Mouse (Mus musculus): Measurements from ENCODE around the gene Nob1. TPM values are rescaled to one million over a fixed set of nuclear protein-coding genes. Genes with fewer than 3 reads are reported as not detected.
A peak's percentile ranks its signal among the peaks of the same experiment; 100 is the strongest.

The Nob1 gene
- polyA plus RNA-seq, 1 experiment from 2014 or later, result 8.4 TPM

GRCm38 (mm10) chr8:107449130-107449529 lies 24.3 kb upstream of the Nob1 start:
- Histone ChIP-seq H3K79me2 (ENCODE audit: inconsistent target) (peaks cover 82% of the 10 kb centered on the region), H3K36me3 (ENCODE audit: inconsistent target) (peaks cover 9% of the 10 kb centered on the region; the same call in 1 of the 2 replicates), H3K4me3 (ENCODE audit: inconsistent target) (no peak overlapping the region), H3K27ac (0 out of 2 replicates have a peak overlapping the region, but pooled peaks have one; percentile 14)
- 64% methylated on average over 8 of the region's 8 CpGs for WGBS (ENCODE audit: missing documents)

- WGBS (ENCODE audit: missing documents), result 91% methylated on average over 4 of the region's 4 CpGs
- H3K4me3 ChIP-seq (ENCODE audit: inconsistent target), result no peak overlapping the region
- H3K36me3 ChIP-seq (ENCODE audit: inconsistent target), result peaks cover 4% of the 10 kb centered on the region; the same call in 1 of the 2 replicates
- H3K27ac ChIP-seq, result no peak overlapping the region
- H3K79me2 ChIP-seq (ENCODE audit: inconsistent target), result peaks cover 89% of the 10 kb centered on the region
Observed at GRCm38 (mm10) chr8:107448382-107448889, 23.6 kb upstream of the Nob1 start.

GRCm38 (mm10) chr8:107447713-107448112 lies 22.9 kb upstream of the Nob1 start:
- no peak overlapping the region for H3K4me3 ChIP-seq (ENCODE audit: inconsistent target)
- peaks cover 96% of the 10 kb centered on the region for H3K79me2 ChIP-seq (ENCODE audit: inconsistent target)
- H3K27ac ChIP-seq, result no peak overlapping the region
- H3K36me3 ChIP-seq (ENCODE audit: inconsistent target), result no peaks in the 10 kb centered on the region

- WGBS (ENCODE audit: missing documents), result 94% methylated on average over 3 of the region's 3 CpGs
- Histone ChIP-seq H3K79me2 (ENCODE audit: inconsistent target) (peaks cover 100% of the 10 kb centered on the region), H3K36me3 (ENCODE audit: inconsistent target) (no peaks in the 10 kb centered on the region), H3K4me3 (ENCODE audit: inconsistent target) (no peak overlapping the region), H3K27ac (no peak overlapping the region)
Observed at GRCm38 (mm10) chr8:107444626-107445025, 19.8 kb upstream of the Nob1 start.

GRCm38 (mm10) chr8:107439880-107440625 lies 15.2 kb upstream of the Nob1 start:
- no peaks in the 10 kb centered on the region for H3K36me3 ChIP-seq (ENCODE audit: inconsistent target)
- H3K79me2 ChIP-seq (ENCODE audit: inconsistent target), result peaks cover 86% of the 10 kb centered on the region
- WGBS (ENCODE audit: missing documents), result 67% methylated on average over 3 of the region's 3 CpGs
- no peak overlapping the region for H3K27ac ChIP-seq
- no peak overlapping the region for H3K4me3 ChIP-seq (ENCODE audit: inconsistent target)

GRCm38 (mm10) chr8:107437711-107438110 lies 12.9 kb upstream of the Nob1 start:
- Histone ChIP-seq H3K79me2 (ENCODE audit: inconsistent target) (peaks cover 62% of the 10 kb centered on the region), H3K4me3 (ENCODE audit: inconsistent target) (peak overlapping the region; percentile 91; the same call in 1 of the 2 replicates), H3K27ac (peak overlapping the region; percentile 83), H3K36me3 (ENCODE audit: inconsistent target) (no peaks in the 10 kb centered on the region)
- 85% methylated on average over 2 of the region's 2 CpGs for WGBS (ENCODE audit: missing documents)

GRCm38 (mm10) chr8:107436841-107437421 lies 12.1 kb upstream of the Nob1 start:
- Histone ChIP-seq H3K4me3 (ENCODE audit: inconsistent target) (peak overlapping the region; percentile 91), H3K79me2 (ENCODE audit: inconsistent target) (peaks cover 55% of the 10 kb centered on the region), H3K36me3 (ENCODE audit: inconsistent target) (no peaks in the 10 kb centered on the region), H3K27ac (peak overlapping the region; percentile 83)
- WGBS (ENCODE audit: missing documents), result 4% methylated on average over 15 of the region's 16 CpGs

GRCm38 (mm10) chr8:107435962-107436831 lies 11.3 kb upstream of the Nob1 start, which contains the start of gene Wwp2:
Gene Wwp2 (plus strand): TSS chr8:107436365.
- Histone ChIP-seq H3K36me3 (ENCODE audit: inconsistent target) (no peaks in the 10 kb centered on the region), H3K79me2 (ENCODE audit: inconsistent target) (peaks cover 47% of the 10 kb centered on the region), H3K4me3 (ENCODE audit: inconsistent target) (peak within 1 kb of the TSS; percentile 91), H3K27ac (peak within 1 kb of the TSS; percentile 83)
- under 1% methylated on average over 50 of the region's 81 CpGs for WGBS (ENCODE audit: missing documents)

- peaks cover 40% of the 10 kb centered on the region for H3K79me2 ChIP-seq (ENCODE audit: inconsistent target)
- peak overlapping the region; percentile 50 for H3K4me3 ChIP-seq (ENCODE audit: inconsistent target)
- H3K36me3 ChIP-seq (ENCODE audit: inconsistent target), result no peaks in the 10 kb centered on the region
- H3K27ac ChIP-seq, result peak overlapping the region; percentile 48; the same call in 1 of the 2 replicates
- 23% methylated on average over 11 of the region's 11 CpGs for WGBS (ENCODE audit: missing documents)
Observed at GRCm38 (mm10) chr8:107435421-107435961, 10.6 kb upstream of the Nob1 start.

- H3K36me3 ChIP-seq (ENCODE audit: inconsistent target), result no peaks in the 10 kb centered on the region
- no peak overlapping the region for H3K4me3 ChIP-seq (ENCODE audit: inconsistent target)
- no peak overlapping the region for H3K27ac ChIP-seq
- 96% methylated on average over 8 of the region's 8 CpGs for WGBS (ENCODE audit: missing documents)
- no peaks in the 10 kb centered on the region for H3K79me2 ChIP-seq (ENCODE audit: inconsistent target)
Observed at GRCm38 (mm10) chr8:107430821-107431220, 6.0 kb upstream of the Nob1 start.

GRCm38 (mm10) chr8:107425230-107425597 lies 363 bp upstream of the Nob1 start:
- Histone ChIP-seq H3K36me3 (ENCODE audit: inconsistent target) (peaks cover 13% of the 10 kb centered on the region), H3K79me2 (ENCODE audit: inconsistent target) (peaks cover 41% of the 10 kb centered on the region), H3K27ac (no peak overlapping the region), H3K4me3 (ENCODE audit: inconsistent target) (no peak overlapping the region)
- WGBS (ENCODE audit: missing documents), result 32% methylated on average over 7 of the region's 8 CpGs

- Histone ChIP-seq H3K27ac (0 out of 2 replicates have a peak overlapping the region, but pooled peaks have one; percentile 2), H3K36me3 (ENCODE audit: inconsistent target) (peaks cover 23% of the 10 kb centered on the region), H3K4me3 (ENCODE audit: inconsistent target) (peak overlapping the region; percentile 75), H3K79me2 (ENCODE audit: inconsistent target) (peaks cover 41% of the 10 kb centered on the region)
- WGBS (ENCODE audit: missing documents), result 19% methylated on average over 7 of the region's 9 CpGs
Observed at GRCm38 (mm10) chr8:107424176-107424575, 675 bp downstream of the Nob1 start.

GRCm38 (mm10) chr8:107417001-107417400 lies 7.8 kb downstream of the Nob1 start:
- Histone ChIP-seq H3K79me2 (ENCODE audit: inconsistent target) (peaks cover 14% of the 10 kb centered on the region), H3K36me3 (ENCODE audit: inconsistent target) (peaks cover 86% of the 10 kb centered on the region), H3K27ac (no peak overlapping the region), H3K4me3 (ENCODE audit: inconsistent target) (no peak overlapping the region)
- 100% methylated on average over 6 of the region's 12 CpGs for WGBS (ENCODE audit: missing documents)

- 87% methylated on average over 10 of the region's 10 CpGs for WGBS (ENCODE audit: missing documents)
- Histone ChIP-seq H3K36me3 (ENCODE audit: inconsistent target) (peaks cover 59% of the 10 kb centered on the region), H3K27ac (no peak overlapping the region), H3K4me3 (ENCODE audit: inconsistent target) (no peak overlapping the region), H3K79me2 (ENCODE audit: inconsistent target) (no peaks in the 10 kb centered on the region)
Observed at GRCm38 (mm10) chr8:107413881-107414280, 11.0 kb downstream of the Nob1 start.
